Mouse (Mus musculus) gastrocnemius, adult 18-20 months (tissue): ENCODE measurements around the gene Scamp3. TPM values are rescaled to one million over a fixed set of nuclear protein-coding genes. Genes with fewer than 3 reads are reported as not detected.
"Not testable (repeated sequence)": the region's sequence is repeated elsewhere in the genome, so short reads cannot be mapped to it uniquely, and the experiment has no call there.

Experiments
- DNase-seq: peaks from one replicate; pipeline ENCODE4 v3.0.0; 2021; ENCODE audit warnings: low spot score
- total RNA-seq, 2 experiments: library from RNA; stranded (reverse); gene quantifications; 2 replicates each; pipeline ENCODE4 v1.2.3; 2021

The Scamp3 gene
- total RNA-seq, 2 experiments from 2014 or later: 37.8 to 38.4 TPM

GRCm38 (mm10) chr3:89193853-89194252, 16.6 kb downstream of the Scamp3 start:
- DNase-seq: no peak

GRCm38 (mm10) chr3:89195979-89196877, 19.0 kb downstream of the Scamp3 start:
- peak; percentile 85 for DNase-seq

- no peak for DNase-seq
Measured at GRCm38 (mm10) chr3:89199839-89200238, 22.6 kb downstream of the Scamp3 start.

- DNase-seq: peak; percentile 88
Measured at GRCm38 (mm10) chr3:89202253-89203141, 25.2 kb downstream of the Scamp3 start, which contains the start of gene Gba. Gene Gba (plus strand): TSS chr3:89202928.

- no peak for DNase-seq
Measured at GRCm38 (mm10) chr3:89203142-89203514, 25.9 kb downstream of the Scamp3 start.

- no peak for DNase-seq
Measured at GRCm38 (mm10) chr3:89206079-89206478, 28.8 kb downstream of the Scamp3 start.

- DNase-seq: no peak
Measured at GRCm38 (mm10) chr3:89206695-89207094, 29.4 kb downstream of the Scamp3 start.

GRCm38 (mm10) chr3:89208075-89208657, 30.9 kb downstream of the Scamp3 start:
- DNase-seq: no peak

- DNase-seq: no peak
Measured at GRCm38 (mm10) chr3:89208736-89209135, 31.5 kb downstream of the Scamp3 start.

- DNase-seq: no peak
Measured at GRCm38 (mm10) chr3:89209731-89210130, 32.5 kb downstream of the Scamp3 start.

- DNase-seq: no peak
Measured at GRCm38 (mm10) chr3:89210162-89210561, 32.9 kb downstream of the Scamp3 start.

GRCm38 (mm10) chr3:89210731-89211130, 33.5 kb downstream of the Scamp3 start:
- no peak for DNase-seq

- peak; percentile 95 for DNase-seq
Measured at GRCm38 (mm10) chr3:89213803-89214530, 36.7 kb downstream of the Scamp3 start.

- DNase-seq: no peak
Measured at GRCm38 (mm10) chr3:89214681-89215411, 37.6 kb downstream of the Scamp3 start, which contains the start of gene Thbs3. Gene Thbs3 (plus strand): TSS chr3:89215180.

GRCm38 (mm10) chr3:89215853-89216252, 38.6 kb downstream of the Scamp3 start:
- peak; percentile 84 for DNase-seq

GRCm38 (mm10) chr3:89216407-89216806, 39.1 kb downstream of the Scamp3 start:
- not testable (repeated sequence) for DNase-seq

GRCm38 (mm10) chr3:89218271-89218670, 41.0 kb downstream of the Scamp3 start:
- DNase-seq: no peak

GRCm38 (mm10) chr3:89219546-89219945, 42.3 kb downstream of the Scamp3 start:
- DNase-seq: no peak

GRCm38 (mm10) chr3:89221167-89221566, 43.9 kb downstream of the Scamp3 start:
- no peak for DNase-seq

- DNase-seq: no peak
Measured at GRCm38 (mm10) chr3:89224796-89225195, 47.5 kb downstream of the Scamp3 start.
